Mouse (Mus musculus) thymus, postnatal 4 days (tissue): ENCODE data around the gene Ccdc149.

Experiments
- DNase-seq: peaks from one replicate; pipeline ENCODE4 v3.0.0; 2021

Ccdc149 gene

DNA sequence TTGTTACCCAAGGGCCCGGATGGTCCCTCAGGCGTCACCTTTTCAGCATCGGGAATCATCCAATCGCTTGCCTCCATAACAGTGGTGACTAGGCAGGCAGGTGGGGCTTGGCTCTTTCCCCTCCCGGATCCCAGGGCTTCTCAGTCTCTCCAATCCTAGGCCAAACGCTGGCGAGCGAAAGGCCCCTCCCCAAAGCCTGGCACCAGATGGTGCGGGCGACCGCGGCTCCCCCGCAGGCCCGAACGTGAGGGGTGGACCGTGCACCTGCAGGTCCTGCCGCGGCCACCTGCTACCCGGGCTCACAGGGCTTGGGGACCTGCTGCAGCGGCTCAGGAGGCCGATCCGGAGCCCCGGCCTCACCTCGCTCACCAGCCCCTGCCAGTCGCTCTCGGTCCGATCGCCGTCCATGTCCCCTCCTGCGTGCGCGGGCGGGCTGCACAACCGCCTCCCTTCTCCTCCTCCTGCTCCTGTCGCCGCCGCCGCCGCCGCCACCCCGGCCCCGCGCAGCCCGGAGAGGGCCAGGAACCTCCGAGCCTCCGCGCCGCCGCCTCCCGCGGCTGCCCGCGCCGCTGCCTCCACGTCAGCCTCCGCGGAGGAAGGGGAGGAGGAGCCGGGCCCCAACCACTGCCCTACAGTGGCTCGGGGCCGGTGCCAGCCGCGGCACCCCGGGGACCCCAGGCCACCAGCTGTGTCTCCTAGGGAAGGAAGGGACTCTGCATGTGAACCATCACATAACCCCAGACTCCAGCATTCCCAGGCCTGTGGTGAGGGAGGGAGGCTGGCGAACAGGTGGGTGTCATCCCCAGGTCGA lies at the start of gene Ccdc149:
Gene Ccdc149 (minus strand): TSS at position 531 of the 811 bp plus-strand sequence.
- peak; percentile 60 for DNase-seq

DNA sequence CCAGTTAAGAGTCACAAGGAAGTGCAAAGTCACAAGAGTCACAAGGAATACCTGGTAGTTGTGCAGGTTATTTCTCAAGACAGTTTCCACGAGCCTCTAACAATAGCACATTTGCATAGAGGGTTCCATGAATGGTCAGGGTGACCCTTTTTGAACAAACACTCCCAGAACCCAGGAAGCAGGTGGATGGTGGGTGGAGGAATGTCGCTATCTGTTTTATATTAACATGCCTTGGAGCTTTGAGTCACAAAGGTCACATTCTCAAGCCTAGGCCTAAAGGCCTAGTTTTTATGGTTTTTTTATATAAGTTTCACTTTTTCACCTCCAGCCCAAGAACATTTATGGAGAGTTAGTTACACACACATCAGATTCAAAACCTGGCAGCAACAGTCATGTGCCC lies 48.6 kb upstream of the Ccdc149 start:
- DNase-seq = no peak

DNA sequence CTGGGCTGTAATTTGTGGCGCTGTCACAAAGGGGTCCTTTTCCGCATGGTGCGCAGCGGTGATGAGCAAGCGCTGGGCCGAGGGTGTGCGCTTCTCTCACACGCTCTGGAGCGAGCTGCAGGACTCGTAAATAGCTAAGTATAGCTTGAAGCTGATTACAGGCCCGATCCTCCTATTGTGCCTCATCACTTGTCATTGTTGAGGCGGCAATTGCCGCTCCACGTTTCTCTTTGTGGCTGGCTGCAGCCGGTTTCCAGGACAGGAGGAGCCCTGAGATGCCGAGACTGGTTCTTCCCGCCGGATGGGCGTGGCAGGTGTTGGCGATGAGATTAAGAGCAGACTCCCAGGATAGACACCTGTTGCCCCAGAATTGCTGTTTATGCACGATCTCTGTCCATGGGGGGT lies 44.8 kb upstream of the Ccdc149 start:
- no peak for DNase-seq

DNA sequence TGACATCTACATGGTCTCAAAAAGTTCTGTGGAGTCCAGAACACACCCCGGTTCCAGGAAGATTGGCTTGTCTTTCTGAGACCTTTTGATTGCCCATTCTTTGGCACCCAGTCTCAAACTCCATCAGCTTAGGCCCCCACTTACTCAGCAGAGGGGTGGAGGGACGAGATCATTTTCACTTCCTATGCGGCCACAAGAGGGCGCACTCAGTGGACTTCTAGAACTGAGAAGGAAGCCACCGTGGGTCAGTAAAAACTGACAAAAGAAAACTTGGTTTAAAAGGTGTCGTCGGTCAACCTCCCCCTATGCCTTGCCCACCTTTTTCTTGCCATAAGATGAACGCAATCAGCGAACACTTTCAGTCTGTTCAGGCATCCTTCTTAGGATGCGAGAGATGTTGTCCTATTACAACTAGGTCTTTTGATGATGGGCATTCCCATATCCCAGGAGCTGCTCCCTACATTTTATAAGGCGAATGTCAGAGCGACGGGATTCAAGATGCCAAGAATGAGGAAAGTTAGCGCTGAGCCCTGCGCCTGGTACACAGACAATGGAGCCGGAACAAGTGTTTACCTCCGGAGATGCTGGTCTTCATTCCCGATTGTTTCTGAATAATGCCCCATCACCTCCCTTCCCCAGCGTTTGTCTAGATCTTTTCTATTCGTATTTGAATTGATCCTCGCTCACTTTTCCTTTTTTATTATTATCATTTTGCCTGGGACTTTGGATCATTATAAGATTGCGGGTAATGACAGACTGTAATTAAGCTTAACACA lies 44.1 kb upstream of the Ccdc149 start:
- DNase-seq = peak; percentile 83

DNA sequence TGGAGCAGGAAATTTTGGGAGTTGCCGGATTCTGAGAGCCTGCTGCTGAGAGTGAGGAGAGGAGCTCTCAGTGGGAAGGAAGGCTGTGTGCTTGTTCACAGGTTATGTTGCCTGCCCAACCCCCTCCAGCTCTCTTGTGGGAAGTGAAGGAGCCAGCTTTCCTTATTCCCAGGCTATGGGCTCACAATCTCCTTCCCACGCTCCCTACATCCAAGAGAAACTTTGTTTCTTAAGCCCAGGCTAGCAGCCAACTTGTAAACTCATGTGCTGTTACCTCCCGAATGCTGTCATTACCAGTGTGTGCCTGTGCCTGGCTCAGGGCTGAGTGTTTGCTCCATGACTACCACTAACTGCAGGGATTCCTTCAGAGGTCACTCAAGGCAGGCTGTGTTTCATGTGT lies 39.8 kb upstream of the Ccdc149 start:
- no peak for DNase-seq

DNA sequence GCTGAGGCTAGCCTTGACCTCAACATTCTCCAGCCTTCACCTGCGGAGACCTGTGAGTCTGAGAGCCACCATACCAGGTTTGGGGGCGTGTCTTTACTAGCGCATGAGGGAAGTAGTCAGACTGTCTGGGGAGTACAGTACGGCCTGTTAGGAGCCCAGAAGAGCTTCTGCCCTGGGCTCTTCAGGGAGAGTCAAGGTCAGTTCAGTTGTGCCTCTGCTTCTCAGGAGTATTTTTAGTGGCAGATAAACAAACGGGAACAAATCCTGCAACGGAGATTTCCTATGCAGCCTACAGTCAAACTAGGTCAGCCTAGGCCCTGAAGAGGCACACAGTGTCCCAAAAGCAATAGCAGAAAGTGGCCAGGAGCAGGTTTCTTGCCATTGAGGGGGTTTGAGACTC lies 38.1 kb upstream of the Ccdc149 start:
- DNase-seq = no peak

- DNase-seq = no peak
Measured at GRCm38 (mm10) chr5:52504666-52505065, 33.3 kb upstream of the Ccdc149 start.

DNA sequence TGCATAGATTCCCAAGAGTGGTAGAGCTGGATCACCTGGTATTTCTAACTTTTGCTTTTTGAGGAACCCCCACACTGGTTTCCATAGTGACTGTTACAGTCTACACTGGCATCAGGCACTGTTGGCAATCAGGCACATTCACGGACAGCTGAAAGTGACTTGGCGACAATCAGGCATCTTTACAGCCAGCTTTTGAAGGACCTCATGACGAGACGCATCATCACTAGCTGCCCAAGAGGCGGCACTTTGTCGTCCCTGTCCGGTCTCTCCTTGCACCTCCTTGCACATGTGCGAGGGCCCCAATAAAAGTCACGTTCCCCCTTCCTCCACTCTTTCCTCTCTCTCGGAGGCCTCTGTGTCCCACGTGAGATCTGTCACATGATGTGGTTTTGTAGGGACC lies 32.8 kb upstream of the Ccdc149 start:
- no peak for DNase-seq

DNA sequence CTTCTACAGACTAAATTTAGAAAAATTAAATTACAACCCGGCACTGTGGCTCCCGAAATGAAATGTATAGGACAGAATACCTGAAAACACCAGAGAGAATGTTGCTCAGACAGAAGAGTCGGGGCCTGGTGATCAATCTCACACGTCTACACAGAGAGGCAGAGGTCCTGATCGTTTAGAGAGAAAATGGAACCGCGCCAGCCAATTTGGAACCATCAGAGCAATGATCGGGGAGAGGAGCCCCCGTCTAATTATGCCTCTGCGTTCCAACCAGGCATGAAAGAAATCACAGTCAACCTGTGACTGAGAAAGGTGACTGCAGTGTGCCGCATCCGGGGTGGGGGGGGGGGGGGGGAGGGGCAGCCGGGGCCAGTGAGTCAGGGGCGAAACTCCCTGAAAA lies 24.4 kb upstream of the Ccdc149 start:
- DNase-seq = no peak

DNA sequence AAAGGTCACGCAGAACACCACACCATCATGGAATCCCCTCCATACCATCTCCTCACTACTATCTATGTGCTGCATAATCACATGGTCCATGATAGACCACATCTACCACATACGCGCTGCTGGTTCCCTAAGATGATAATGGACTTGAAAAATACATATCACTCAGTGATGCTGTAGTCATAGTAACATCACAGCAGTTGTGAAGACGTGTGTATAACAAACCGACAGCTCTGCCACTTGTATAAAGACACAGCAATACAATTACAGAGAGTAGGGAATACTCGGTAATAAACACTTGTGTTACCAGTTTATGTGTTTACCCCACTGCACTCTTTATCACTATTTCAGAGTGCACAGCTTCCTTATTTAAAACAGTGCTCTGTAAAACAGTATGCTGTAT lies 20.2 kb upstream of the Ccdc149 start:
- DNase-seq = no peak

- no peak for DNase-seq
Measured at GRCm38 (mm10) chr5:52487559-52488430, 16.5 kb upstream of the Ccdc149 start.

DNA sequence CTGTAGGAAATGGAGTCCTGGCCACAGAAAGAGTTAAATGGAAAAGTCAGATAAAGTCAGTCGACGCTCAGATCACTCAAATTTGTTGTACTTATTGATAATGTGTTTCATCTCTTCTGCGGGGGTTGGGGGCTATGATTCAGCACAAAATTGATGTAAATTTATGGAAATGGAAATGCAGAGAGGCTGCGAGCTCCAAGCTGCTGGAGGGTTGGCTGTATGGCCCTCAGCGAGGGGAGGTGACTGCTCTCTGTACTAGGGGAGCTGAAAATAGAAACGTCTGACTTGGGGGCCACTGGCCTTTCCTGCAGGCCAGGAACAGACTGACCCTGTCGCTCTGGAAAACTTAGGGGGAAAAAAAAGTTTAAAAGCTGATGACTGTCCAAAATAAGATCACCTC lies 5.5 kb upstream of the Ccdc149 start:
- DNase-seq = no peak

GRCm38 (mm10) chr5:52476292-52476701 lies 5.0 kb upstream of the Ccdc149 start:
- peak; percentile 47 for DNase-seq

DNA sequence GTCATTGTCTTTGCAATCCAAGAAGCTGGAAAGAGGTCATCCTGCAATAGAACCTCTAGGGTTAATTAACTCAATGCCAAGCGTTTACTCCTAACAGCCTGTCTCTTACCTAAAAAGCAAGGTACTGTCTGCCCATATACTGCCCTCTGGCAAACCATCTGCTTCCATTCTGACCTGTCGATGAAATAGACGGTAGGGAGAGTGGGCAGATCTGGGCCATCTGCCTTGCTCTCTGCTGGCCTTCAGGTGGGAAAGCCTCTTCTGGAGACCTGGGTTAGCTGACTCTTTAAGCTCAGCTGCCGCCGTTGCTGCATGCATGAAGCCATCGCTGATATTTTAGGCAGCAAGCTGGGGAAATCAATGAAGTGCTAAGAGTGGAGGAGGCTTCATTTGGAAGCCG lies 2.7 kb upstream of the Ccdc149 start:
- DNase-seq = no peak

- no peak for DNase-seq
Measured at GRCm38 (mm10) chr5:52470551-52470950, 770 bp downstream of the Ccdc149 start.

GRCm38 (mm10) chr5:52467841-52468240 lies 3.5 kb downstream of the Ccdc149 start:
- DNase-seq = no peak

DNA sequence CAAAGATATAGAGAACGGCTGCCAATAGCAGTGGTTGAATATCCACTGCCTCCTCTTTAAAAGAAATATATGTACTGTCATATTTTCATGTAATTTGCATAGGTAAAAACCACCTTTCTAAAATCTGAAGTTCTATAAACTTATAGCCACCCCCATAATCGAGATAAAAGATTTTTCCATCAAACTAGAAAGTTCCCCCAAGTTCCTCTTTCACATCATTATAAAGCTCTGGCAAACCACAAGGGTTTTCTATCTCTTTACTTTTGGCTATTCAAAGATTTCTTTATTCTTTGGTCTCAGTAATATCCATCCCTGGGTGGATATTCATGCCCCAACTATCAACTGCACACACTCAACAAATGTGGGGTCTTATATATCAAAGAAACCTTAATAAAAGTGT lies 8.9 kb downstream of the Ccdc149 start:
- no peak for DNase-seq

GRCm38 (mm10) chr5:52461434-52462124 lies 9.7 kb downstream of the Ccdc149 start:
- DNase-seq = no peak

- no peak for DNase-seq
Measured at GRCm38 (mm10) chr5:52459308-52459707, 12.0 kb downstream of the Ccdc149 start.

DNA sequence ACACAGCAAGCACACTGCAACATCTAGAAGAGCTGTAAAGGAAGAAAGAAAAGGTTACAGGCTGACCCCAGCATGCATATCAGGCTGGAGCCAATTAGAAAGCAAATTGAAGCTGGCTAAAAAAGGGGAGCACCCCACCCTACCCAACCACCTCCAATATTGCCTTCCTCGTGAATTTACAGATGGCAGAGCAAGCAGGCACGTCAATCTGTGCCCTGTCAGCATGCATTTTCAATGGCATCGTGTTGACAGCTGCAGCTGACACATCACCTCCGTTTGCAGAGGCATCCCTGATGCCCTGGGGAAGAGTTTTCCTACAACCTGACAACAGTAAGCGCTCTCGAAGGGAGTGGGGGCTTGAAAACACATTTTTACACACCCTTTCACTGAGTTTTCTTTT lies 14.2 kb downstream of the Ccdc149 start:
- no peak for DNase-seq

DNA sequence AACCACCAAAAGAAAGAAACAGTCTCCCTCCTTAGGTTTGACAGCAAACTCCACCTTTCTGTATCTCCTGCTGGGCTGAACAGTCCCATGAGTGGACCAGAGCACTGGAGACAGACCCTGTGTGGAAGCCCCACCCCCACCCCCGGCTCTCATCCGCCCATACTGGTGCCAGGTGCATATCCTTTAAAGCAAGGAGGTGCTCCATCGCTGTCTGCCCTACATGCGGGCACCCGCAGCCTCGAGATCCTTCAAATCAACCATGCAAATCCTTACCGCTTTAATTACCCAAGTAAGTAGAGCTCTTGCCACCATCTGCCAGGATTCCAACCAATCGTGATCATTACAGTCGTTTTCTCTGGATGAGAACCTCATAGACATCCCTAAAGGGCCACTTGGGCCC lies 20.5 kb downstream of the Ccdc149 start:
- no peak for DNase-seq

GRCm38 (mm10) chr5:52449187-52449586 lies 22.1 kb downstream of the Ccdc149 start:
- DNase-seq = no peak

DNA sequence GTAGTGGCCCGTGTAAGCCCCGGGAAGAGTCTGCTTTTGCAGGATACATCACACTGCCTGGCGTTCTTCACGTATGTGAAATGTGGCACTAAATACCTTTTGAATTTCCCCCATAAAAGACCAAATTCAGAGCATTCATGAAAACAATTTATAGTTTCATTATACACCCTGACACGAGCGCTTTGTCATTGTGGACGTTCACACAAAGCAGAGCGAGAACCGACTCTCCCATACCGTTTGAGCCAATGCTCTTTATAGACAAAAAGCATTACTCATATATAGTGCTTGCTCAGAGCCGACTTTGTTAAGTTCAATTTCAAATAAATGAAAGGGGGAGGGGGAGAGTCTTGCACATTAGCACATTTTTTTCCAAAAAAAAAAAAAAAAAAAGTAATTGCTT lies 31.0 kb downstream of the Ccdc149 start:
- no peak for DNase-seq
